Mouse (Mus musculus): ENCODE results near the gene Arid1b. TPM values are rescaled to one million over a fixed set of nuclear protein-coding genes. Genes with fewer than 3 reads are reported as not detected.

Gene Arid1b
- polyA plus RNA-seq, 2 experiments: 14.7 to 20.5 TPM

GRCm38 (mm10) chr17:5116990-5117389 is 122.9 kb downstream of the Arid1b start:
- no peaks in the 10 kb centered on the region for H3K4me1 ChIP-seq (ENCODE audit: control insufficient read depth, insufficient read depth, low read length)
- H3K27ac ChIP-seq (replicated peaks; ENCODE audit: low read depth, low read length): no peak overlapping the region
- H3K4me3 ChIP-seq (replicated peaks; ENCODE audit: low read length): no peak overlapping the region
- ATAC-seq (ENCODE audit: low FRiP score, low read depth) (no peak), DNase-seq (ENCODE audit: low spot score) (no peak)
- H3K9me3 ChIP-seq (ENCODE audit: control insufficient read depth, low read length): no peaks in the 10 kb centered on the region
- 68% methylated on average over 2 of the region's 2 CpGs for whole genome bisulfite sequencing
- H3K4me2 ChIP-seq (replicated peaks; ENCODE audit: low read depth, low read length, severe bottlenecking): no peak overlapping the region
- H3K27me3 ChIP-seq (ENCODE audit: control insufficient read depth, insufficient read depth, low read length): no peaks in the 10 kb centered on the region
- no peak overlapping the region for H3K9ac ChIP-seq (ENCODE audit: low read depth, low read length, severe bottlenecking)
- H3K36me3 ChIP-seq (ENCODE audit: control insufficient read depth, insufficient read depth, low read length): no peaks in the 10 kb centered on the region
- no peak for TF ChIP-seq POLR2A (IDR thresholded peaks at IDR 0.05; ENCODE audit: borderline replicate concordance, extremely low read depth, insufficient read depth, insufficient read length)

- no peaks in the 10 kb centered on the region for H3K9me3 ChIP-seq (ENCODE audit: control insufficient read depth, low read length)
- H3K27me3 ChIP-seq (ENCODE audit: control insufficient read depth, insufficient read depth, low read length): no peaks in the 10 kb centered on the region
- WGBS: 83% methylated on average over 4 of the region's 4 CpGs
- H3K4me2 ChIP-seq (replicated peaks; ENCODE audit: low read depth, low read length, severe bottlenecking): no peak overlapping the region
- H3K9ac ChIP-seq (ENCODE audit: low read depth, low read length, severe bottlenecking): no peak overlapping the region
- H3K4me1 ChIP-seq (ENCODE audit: control insufficient read depth, insufficient read depth, low read length): no peaks in the 10 kb centered on the region
- TF ChIP-seq POLR2A (IDR thresholded peaks at IDR 0.05; ENCODE audit: borderline replicate concordance, extremely low read depth, insufficient read depth, insufficient read length): no peak
- DNase-seq (ENCODE audit: low spot score) (no peak), ATAC-seq (ENCODE audit: low FRiP score, low read depth) (no peak)
- no peak overlapping the region for H3K4me3 ChIP-seq (replicated peaks; ENCODE audit: low read length)
- H3K27ac ChIP-seq (replicated peaks; ENCODE audit: low read depth, low read length): no peak overlapping the region
- no peaks in the 10 kb centered on the region for H3K36me3 ChIP-seq (ENCODE audit: control insufficient read depth, insufficient read depth, low read length)
These were observed 124.0 kb downstream of the Arid1b start for GRCm38 (mm10) chr17:5118171-5118570.

- no peak for TF ChIP-seq POLR2A (IDR thresholded peaks at IDR 0.05; ENCODE audit: borderline replicate concordance, extremely low read depth, insufficient read depth, insufficient read length)
- WGBS: 37% methylated on average over 2 of the region's 2 CpGs
These were observed 130.5 kb downstream of the Arid1b start for GRCm38 (mm10) chr17:5124643-5125042.

GRCm38 (mm10) chr17:5125084-5125855 is 131.1 kb downstream of the Arid1b start:
- peaks cover 7% of the 10 kb centered on the region; the same call in 1 of the 2 replicates for H3K36me3 ChIP-seq (ENCODE audit: control insufficient read depth, insufficient read depth, low read length)
- no peak overlapping the region for H3K27ac ChIP-seq (replicated peaks; ENCODE audit: low read depth, low read length)
- no peak overlapping the region for H3K4me2 ChIP-seq (replicated peaks; ENCODE audit: low read depth, low read length, severe bottlenecking)
- no peaks in the 10 kb centered on the region for H3K9me3 ChIP-seq (ENCODE audit: control insufficient read depth, low read length)
- H3K27me3 ChIP-seq (ENCODE audit: control insufficient read depth, insufficient read depth, low read length): no peaks in the 10 kb centered on the region
- WGBS: 67% methylated on average over 5 of the region's 5 CpGs
- no peak for TF ChIP-seq POLR2A (IDR thresholded peaks at IDR 0.05; ENCODE audit: borderline replicate concordance, extremely low read depth, insufficient read depth, insufficient read length)
- H3K9ac ChIP-seq (ENCODE audit: low read depth, low read length, severe bottlenecking): no peak overlapping the region
- H3K4me3 ChIP-seq (replicated peaks; ENCODE audit: low read length): no peak overlapping the region
- ATAC-seq (ENCODE audit: low FRiP score, low read depth): no peak
- no peak for DNase-seq (ENCODE audit: low spot score)
- H3K4me1 ChIP-seq (ENCODE audit: control insufficient read depth, insufficient read depth, low read length): peaks cover 19% of the 10 kb centered on the region

More at GRCm38 (mm10) chr17:5124643-5125042, 130.5 kb downstream of the Arid1b start:
- H3K4me3 ChIP-seq (replicated peaks; ENCODE audit: low read length): no peak overlapping the region
- ATAC-seq (ENCODE audit: low FRiP score, low read depth) (no peak), DNase-seq (ENCODE audit: low spot score) (no peak)
- H3K9me3 ChIP-seq (ENCODE audit: control insufficient read depth, low read length): no peaks in the 10 kb centered on the region
- H3K9ac ChIP-seq (ENCODE audit: low read depth, low read length, severe bottlenecking): no peak overlapping the region
- H3K36me3 ChIP-seq (ENCODE audit: control insufficient read depth, insufficient read depth, low read length): peaks cover 7% of the 10 kb centered on the region; the same call in 1 of the 2 replicates
- no peaks in the 10 kb centered on the region for H3K27me3 ChIP-seq (ENCODE audit: control insufficient read depth, insufficient read depth, low read length)
- peaks cover 19% of the 10 kb centered on the region for H3K4me1 ChIP-seq (ENCODE audit: control insufficient read depth, insufficient read depth, low read length)
- H3K4me2 ChIP-seq (replicated peaks; ENCODE audit: low read depth, low read length, severe bottlenecking): no peak overlapping the region
- no peak overlapping the region for H3K27ac ChIP-seq (replicated peaks; ENCODE audit: low read depth, low read length)

- H3K4me3 ChIP-seq (replicated peaks; ENCODE audit: low read length): no peak overlapping the region
- WGBS: 62% methylated on average over 5 of the region's 5 CpGs
- ATAC-seq (ENCODE audit: low FRiP score, low read depth) (no peak), DNase-seq (ENCODE audit: low spot score) (no peak)
- no peak overlapping the region for H3K9ac ChIP-seq (ENCODE audit: low read depth, low read length, severe bottlenecking)
- H3K27me3 ChIP-seq (ENCODE audit: control insufficient read depth, insufficient read depth, low read length): no peaks in the 10 kb centered on the region
- no peak overlapping the region for H3K4me2 ChIP-seq (replicated peaks; ENCODE audit: low read depth, low read length, severe bottlenecking)
- no peak for TF ChIP-seq POLR2A (IDR thresholded peaks at IDR 0.05; ENCODE audit: borderline replicate concordance, extremely low read depth, insufficient read depth, insufficient read length)
- no peaks in the 10 kb centered on the region for H3K9me3 ChIP-seq (ENCODE audit: control insufficient read depth, low read length)
- no peak overlapping the region for H3K27ac ChIP-seq (replicated peaks; ENCODE audit: low read depth, low read length)
- peaks cover 19% of the 10 kb centered on the region for H3K4me1 ChIP-seq (ENCODE audit: control insufficient read depth, insufficient read depth, low read length)
- H3K36me3 ChIP-seq (ENCODE audit: control insufficient read depth, insufficient read depth, low read length): peaks cover 7% of the 10 kb centered on the region; the same call in 1 of the 2 replicates
These were observed 132.0 kb downstream of the Arid1b start for GRCm38 (mm10) chr17:5125856-5126806.

Data from limb, embryonic 14.5 days (tissue).